Mouse (Mus musculus) frontal cortex, postnatal 36 days (tissue): ENCODE measurements around the gene Tas1r3.
A peak's percentile ranks its signal among the peaks of the same experiment; 100 is the strongest.

Source experiments
- DNase-seq, 2 experiments: peaks; one replicate each; pipeline ENCODE4 v3.0.0; 2022; ENCODE audit warnings: low spot score in 2 of 2

The Tas1r3 gene

DNA sequence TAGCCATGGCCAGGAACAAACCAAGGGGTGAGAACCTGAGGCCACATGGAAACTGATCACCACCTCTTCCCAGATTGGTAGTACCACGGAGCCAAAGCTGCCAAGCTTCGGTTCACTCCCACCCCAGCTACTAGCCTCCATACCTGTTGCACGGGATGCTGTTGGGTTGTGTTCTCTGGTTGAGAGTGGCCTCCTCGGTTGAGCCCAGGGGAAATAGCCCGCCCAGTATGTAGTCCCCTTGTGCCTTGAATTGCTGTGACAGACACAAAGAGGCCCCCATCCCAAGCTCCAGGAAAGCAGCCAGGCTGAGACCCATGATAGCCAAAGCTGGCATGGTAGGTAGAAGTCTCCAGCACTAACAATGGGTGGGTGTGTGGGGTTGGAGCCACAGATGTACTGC is at the start of gene Tas1r3:
Gene Tas1r3, minus strand, starts transcription at position 362 of the 400 bp plus-strand sequence.
- DNase-seq = no peak

DNA sequence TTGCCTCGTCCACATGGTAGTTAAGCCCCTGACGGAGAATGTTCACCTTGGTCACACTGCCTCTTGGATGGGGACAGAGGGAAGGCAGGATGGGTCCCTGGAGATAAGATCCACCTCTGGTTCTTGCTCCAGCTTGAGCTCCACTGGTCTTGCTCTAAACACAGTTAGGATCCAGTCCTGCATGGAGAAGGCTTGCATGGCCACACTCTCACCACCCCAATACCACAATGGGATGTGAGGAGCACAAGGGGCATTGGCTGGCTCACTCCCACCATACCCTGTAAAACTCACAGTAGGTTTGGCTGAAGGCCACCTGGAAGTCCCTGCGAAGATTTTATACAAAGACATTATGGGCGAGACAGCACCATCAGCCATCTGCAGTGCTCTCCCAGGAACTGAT is 45.6 kb upstream of the Tas1r3 start:
- no peak for DNase-seq

DNA sequence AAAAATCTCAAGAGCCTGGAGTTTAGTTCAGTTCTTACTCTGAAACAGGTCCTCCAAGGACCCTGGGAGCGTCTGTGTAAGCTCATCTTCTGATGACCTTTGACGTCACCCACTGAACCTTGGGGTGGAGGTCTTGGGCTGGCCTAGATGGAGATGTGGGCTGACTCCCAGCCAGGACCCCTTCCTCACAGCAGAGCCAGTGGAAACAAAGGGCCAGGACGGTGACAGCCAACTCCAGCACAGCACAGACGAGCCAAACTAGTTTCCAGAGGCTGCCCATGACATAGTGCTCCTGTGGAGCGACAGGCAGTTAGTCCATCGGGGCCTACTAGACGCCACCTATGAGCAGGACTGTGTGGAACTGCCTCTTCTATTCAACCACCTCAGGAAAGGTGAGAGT is 45.1 kb upstream of the Tas1r3 start:
- peak in 1 of 2 experiments; percentile 1 for DNase-seq

DNA sequence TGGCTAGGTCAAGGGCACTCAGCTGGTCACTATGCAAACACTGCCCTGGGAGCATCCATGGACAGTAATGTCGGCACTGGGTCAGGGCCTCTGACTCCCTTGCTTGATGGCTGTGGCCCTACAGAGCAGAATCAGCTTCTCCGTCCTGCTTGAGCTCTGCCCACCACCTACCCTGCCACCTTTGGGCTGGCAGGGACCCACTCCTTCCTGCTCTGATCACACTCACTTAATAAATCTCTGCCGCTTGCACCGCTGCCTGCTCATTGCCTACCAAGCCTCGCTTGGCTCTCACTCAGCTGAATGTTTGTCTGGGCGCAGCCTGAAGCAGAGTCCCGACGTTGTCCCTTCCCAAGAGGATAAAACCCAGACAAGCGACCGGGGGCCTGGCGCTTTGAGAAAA is 43.8 kb upstream of the Tas1r3 start:
- DNase-seq = no peak

DNA sequence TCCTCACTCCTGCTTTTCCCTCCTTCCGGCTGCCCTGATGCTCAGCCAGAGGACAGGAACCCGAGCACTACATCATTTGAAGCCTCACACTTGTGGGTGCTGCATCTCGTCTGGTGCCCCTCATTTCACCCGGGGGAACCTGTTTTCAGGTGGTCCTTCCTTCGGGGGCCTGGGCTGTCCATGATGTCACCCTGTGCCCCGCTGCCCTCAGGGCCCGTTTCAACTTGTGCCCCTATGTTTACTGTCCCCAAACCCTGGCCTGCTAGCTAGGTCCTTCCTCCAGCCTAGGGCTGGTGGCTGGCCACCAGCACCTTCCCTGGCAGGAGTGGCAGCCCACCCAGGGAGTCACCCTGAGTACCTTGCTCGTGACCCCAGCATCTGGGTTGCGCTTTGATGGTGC is 43.0 kb upstream of the Tas1r3 start:
- DNase-seq = no peak

DNA sequence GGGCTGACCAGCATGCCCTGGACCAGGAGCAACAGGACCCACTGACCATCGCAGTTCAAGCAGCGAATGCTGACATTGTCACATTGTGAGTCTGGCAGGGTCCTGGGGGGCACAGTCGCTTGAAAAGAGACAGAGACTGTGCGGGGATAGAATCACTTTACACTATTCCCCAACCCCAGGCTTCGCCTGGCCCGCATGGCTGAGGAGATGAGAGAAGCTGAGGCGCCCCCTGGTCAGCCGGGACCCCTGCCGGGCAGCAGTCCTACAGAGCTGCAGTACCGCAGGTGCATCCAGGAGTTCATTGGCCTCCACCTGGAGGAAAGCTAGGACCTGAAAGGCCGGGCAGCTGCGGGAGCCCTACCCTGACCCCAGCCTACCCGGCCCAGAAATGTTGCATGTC is 42.5 kb upstream of the Tas1r3 start:
- no peak for DNase-seq

DNA sequence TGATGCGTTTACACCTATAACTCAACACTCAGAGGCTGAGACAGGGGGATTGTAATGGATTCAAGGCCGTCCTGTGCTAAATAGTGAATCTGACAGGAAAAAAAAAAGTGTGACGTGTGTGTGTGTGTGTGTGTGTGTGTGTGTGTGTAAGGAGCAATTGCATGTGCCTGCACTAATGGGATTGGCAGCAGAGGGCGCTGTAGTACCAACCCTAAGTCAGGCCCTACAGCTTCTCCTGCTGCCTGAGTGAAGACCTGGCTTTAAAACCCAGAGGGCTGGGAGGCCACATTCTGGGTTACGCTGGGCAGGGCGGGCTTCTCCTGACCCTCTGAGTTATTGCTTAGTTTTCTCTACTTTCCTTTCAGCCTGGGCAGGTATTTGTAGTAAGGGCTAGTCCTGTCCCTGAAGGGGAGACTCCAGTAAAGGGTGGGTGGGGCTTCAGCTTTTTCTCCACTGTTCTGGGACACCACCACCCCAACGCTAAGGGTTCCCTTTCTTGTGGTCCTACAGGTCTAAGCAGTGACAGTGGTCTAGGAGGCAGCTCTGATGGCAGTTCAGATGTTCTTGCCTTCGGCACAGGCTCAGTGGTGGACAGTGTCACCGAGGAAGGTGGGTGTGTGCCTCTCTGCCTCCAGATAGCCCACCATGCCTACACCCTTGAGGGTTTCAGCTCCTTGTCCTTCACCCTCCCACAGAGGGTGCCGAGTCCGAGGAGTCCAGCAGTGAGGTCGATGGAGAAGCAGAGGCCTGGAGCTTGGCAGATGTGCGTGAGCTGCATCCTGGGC is 41.3 kb upstream of the Tas1r3 start:
- DNase-seq = peak; percentile 1 to 13

DNA sequence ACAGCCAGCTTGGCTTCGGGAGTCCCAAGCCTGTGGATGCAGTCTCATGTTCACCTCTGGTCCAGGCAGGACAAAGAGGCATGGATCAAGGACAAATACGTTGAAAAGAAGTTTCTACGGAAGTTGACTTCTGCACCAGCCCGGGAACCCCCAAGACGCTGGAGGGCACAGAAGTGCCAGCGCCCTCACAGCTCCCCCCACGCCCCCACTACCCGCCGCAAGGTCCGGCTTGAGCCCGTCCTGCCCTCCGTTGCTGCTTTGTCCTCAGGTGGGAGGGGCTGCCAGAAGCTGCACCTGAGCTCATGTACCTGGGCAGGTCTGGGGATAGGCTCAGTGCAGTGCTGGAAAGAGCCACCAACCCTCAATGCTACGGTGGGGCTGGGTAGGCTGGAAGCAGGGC is 40.1 kb upstream of the Tas1r3 start:
- no peak for DNase-seq

DNA sequence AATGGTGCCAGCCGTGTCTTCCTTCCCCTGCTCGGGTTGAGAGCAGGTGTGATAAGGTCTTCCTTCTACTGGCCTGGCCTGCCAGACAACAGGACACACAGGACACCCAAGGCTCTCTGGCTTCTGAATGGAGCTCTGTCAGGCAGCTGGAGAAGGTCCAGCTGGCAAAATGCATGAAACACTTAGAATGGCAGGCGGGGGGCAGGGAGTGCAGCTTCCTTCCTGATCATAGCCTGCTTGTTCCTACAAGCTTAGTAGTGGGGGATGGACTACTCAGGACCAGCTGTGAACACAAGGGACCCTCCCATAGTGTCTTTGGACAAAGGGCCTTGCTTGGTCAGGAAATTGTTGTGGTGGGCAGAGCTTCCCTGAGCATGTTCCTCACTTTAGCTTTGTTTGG is 38.0 kb upstream of the Tas1r3 start:
- peak in 1 of 2 experiments; percentile 19 for DNase-seq

DNA sequence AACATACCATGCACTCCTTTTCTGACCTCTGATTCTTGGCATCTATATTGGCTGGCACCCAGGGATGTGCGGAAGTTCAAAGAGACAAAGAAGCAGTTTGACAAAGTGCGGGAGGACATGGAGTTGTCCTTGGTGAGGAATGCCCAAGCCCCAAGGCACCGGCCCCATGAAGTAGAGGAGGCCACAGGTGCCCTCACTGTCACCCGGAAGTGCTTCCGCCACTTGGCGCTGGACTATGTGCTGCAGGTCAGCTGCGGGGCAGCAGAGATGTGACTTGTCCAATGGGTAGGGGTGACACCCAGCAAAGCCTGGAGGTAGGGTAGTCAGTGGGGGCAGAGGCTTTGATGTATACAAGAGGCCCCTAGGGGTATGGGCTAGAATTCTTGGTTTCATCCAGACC is 36.2 kb upstream of the Tas1r3 start:
- no peak for DNase-seq

DNA sequence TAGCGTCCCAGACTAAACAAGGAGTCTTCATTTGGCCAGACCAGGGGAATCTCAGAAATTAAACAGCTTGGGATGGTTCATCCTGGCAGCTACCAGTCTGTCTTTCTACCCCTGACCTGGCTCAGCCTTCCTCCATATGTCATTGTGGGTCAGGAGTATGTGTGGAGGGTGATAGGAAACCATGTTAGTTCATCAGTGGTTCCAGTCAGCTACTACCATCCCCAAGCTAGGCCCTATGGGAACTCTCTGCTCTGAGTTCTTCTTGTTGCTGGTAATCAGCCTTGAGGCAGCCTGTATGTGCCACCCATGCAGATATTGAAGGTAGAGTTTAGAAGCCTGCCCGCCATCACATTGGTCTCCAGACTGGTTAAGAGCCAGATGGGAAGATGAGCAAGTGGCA is 35.2 kb upstream of the Tas1r3 start:
- no peak for DNase-seq

DNA sequence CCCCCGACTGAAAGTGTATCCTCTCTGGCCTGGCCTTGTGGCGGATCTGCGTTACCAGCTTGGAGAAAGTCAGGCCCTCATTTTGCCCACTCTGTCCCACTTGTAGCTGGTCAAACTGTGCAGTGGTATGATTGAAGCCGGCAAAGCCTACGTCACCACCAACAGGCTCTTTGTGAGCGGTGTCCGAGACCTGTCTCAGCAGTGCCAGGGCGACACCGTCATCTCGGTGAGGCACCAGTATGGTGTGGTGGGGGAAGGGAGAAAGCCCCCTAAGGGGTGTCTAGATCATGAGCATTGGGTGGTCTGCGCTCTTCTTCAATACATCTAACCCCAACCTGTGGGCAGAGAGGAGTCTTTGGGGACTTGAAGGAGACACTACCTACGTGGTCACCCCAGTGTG is 33.3 kb upstream of the Tas1r3 start:
- no peak for DNase-seq

DNA sequence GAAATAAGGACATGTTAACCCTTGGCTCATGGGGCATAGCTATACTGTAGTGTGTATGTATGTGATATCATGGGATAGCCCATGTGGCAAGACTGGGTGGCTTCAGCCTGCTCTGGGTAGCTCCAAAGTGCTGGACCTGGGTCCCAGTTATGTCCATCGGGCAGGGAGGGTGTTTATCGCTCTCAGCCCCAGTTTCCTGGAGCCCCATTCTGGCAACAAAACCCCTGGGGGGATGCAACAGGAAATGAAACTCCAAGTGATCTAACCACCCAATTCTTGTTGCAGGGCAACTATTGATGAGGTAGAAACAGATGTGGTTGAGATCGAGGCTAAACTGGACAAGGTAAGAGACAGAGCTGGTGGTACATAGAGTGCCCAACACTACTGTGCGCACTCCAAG is 32.7 kb upstream of the Tas1r3 start:
- no peak for DNase-seq

DNA sequence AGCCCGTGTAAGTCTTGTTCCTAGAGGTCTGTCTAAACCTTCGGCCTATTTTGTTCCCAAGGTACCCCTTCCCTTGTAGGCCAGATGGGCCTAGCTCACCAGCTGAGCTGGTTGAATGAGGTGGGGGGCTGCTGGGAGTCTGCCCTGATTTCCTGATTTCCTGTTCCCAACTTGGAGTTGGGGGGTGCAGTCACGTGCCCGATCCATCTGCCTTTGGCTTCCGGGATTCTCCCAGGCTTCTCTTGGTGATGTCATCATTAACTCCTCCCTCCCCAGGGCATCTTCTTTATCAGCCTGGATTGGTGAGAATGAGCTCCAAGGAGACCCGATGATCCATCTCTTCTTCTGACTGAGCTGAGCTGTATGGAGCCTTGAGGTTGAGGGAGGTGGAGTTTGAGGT is 32.1 kb upstream of the Tas1r3 start:
- peak; percentile 76 to 84 for DNase-seq

DNA sequence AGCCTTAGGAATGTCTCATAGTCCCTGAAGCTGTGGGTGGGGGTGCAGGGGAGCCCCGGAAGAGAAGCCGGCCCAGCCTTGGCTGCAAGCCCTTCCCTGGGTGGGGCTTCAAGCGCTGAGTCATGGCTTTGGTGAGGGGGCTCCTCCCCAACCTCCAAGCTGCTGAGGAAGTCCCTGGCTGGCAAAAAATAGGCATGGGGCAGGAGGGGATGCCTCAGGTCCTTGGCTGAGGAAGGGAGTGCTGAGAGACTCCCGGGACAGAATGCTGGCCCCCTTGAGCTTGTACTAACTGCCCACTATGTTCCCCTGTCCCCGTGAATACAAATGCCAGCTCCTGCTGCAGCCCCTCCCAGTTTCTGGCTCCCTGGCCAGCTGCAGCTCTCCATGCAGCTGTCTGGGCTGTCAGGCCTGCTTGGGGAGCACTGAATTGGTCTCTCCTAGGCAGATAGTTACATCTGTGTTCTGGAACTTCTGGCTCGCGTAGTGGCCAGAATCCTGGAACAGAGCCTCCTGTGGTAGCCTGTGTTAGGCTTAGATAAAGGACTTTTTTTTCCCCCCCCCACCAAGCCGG is 31.2 kb upstream of the Tas1r3 start:
- DNase-seq = peak; percentile 77 to 84

DNA sequence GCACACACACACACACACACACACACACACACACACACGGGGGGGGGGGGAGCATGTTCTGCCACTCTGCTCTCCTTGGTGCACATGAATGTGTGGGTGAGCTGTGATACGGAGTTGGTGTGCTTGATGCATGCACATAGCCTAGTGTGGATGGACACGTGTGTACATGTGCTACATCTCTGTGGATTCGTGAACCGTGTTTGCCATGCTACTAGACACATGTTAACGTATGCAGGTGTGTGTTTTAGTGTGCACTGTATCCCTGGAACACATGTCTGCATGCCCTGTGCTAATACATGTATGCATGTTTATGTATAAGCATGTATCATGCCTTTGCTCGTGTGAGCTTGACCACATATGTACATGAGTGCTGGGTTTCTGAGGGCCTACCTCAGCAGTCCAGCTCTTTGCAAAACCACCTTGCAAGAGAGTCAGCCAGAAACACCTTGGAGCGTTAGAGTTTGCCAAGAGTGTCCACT is 30.1 kb upstream of the Tas1r3 start:
- no peak for DNase-seq

DNA sequence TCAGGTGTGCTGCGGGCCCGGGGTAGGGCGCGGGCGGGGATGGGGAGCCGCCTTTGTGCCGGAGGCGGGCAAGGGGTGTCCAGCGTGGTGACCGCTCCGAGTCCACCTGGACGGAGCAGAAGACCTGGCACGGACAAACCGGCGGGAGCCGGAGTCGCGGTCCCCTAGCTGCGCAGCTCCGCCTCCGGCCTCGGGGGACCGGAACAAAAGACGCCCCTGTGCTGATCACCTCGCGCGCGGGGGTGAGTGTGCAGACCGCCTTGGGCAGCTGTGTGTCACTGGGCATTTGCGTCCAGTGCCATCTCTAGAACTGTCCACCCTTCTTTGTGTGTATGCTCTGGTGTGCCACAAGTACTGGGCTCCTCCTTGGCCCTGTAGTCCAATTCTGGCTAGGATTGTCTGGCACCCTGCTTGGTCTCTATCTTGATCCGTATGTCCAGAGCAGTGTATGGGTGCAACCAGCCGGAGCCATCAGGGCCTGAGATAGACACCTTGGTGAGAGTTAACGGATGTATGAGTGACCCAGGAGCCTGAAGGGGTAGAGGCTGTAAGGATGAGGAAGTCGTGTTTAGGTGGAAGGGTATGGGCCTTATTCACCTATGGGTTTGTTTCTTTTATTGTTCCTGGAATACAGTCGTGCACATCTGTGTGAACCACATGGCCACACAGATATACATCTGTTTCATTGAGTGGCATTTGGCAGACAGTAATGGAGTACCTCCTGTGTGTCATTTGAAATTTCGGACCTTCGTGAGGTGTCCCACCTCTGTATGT is 29.5 kb upstream of the Tas1r3 start:
- DNase-seq = no peak

DNA sequence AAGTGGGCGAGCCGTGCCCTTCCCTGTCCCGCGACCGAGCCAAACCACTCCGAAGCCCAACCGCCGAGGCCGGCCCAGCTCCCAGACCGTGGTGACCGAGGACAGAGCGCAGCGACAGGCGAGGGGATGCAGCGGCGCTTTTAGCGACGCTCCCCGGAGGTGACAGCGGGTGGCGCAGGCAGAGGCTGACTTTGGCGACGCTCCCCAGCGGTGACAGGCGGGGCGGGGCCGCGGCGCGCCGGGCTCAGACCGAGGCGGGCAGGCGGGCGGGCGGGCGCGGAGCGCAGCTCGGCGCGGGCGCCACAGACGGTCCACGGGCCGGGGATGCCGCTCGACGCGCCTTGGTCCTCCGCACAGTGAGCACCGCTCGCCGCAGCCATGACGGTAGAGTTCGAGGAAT is 28.9 kb upstream of the Tas1r3 start:
- peak; percentile 77 to 80 for DNase-seq

DNA sequence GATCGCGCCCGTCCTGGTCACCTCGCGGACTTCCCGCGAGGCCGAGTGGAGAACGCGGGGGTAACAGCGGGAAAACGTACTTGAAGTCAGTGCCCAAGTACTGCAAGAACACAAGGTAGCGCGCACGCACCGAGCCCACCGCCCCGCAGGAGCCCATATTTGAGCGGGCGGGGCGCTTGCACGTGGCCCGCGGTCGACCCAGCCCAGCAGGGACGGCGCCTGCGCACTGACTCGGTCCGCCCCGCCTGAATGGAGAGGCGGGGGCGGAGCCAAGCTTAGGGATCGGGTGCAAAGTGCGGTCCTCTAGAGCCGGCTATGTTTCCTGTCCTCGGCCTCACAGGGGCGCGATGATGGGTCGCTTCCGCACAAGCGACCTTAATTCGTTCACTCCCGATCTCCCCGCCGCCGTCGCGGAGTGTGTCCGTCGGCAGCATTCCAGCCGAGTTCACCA is 28.4 kb upstream of the Tas1r3 start, which contains the start of the genes Pusl1 and Acap3:
Gene Pusl1, minus strand, starts transcription at position 231 of the 451 bp plus-strand sequence.
Gene Acap3, plus strand, starts transcription at position 272 of the 451 bp plus-strand sequence.
- peak; percentile 95 to 96 for DNase-seq

DNA sequence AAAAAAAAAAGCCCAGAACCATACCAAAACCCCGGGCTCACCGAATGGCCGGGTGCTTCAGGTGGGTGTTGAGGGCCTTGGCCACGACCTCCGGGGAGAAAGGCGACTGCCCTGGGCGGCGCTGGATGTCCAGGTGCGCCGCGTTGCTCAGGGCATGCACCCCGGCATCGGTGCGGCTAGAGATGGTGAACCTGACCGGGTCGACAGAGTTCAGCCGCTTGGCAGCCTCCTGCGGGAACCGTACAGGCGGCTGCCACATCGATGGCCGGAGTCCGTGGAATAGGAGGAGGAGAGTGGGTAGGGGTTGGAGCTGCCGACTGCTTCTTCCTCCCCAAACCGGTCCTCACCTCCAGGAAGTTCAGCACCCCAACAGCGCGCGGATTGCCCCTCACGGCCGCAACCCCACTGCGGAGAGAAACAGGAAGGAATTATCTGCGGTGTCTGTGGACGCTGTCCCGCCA is 27.9 kb upstream of the Tas1r3 start:
- DNase-seq = peak in 1 of 2 experiments; percentile 29

DNA sequence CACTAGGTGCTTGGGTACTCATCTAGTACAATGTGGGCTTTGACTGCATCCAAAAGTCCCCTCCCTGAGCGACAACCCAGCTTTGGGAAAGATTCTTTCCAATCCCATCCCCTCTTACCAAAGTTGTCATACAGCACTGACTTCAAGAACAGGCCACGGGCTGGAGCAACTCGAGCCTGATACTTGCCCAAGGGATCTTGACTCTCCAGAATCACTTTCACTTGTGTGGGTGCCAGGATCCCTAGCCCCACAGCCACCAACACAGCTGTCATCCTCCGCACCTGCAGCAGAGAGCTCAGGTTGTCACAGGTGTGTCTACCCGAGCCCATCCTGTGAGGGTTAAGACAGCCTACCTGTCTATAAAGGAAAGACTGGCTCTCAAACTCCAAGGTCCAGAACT is 26.2 kb upstream of the Tas1r3 start:
- no peak for DNase-seq

DNA sequence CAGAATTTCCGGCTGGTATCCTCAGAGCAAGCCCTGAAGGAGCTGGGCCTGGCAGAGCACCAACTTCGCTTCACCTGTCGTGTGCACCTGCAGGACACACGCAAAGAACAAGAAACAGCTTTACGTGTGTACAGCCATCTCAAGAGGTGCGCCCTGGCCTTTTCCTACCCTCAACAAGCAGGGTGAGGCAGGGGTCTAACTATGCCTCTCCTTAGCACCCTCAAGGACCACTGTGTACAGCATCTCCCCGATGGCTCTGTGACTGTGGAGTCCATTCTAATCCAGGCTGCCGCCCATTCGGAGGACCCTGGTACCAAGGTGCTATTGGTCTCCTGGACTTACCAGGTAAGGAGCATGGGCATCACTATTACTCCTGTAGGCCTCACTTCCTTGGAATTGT is 25.0 kb upstream of the Tas1r3 start:
- DNase-seq = no peak
